In the genomic region with DNA sequence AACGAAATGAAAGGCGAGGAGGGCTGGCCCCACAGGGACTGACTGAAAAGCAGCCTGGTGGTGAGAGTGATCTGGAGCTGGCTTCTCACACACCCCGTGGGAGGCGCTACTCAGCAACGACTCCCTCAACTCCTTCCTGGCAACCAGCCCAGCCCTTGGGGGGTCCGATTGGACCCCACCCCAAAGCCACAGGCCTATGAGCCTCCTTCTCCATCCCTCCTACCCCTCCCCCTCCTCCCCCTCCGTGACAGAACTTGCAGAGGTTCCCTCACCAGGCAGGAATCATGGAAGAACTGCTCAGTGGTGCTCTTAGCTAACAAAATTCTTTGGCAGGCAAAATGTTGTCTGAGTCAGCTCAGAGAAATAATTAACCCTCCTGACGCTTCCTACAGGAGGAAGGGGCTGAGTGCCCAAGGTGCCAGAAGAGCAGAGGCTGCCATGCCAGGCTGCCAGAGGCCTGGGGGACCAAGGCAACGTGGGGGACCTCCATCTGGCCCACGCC, we compare ENCODE assay signal across 11 mouse cellular contexts. TPM values are rescaled to one million over a fixed set of nuclear protein-coding genes. Genes with fewer than 3 reads are reported as not detected.
A peak's percentile ranks its signal among the peaks of the same experiment; 100 is the strongest.
DNase-seq lines count a peak whose midpoint lies in the region; ATAC-seq and TF ChIP-seq lines count a peak whose summit lies in the region.
"Had no signal": no experiment of that assay in that cellular context is flagged by ENCODE, and none has a peak within 500 bp of the region (broad histone marks: within the 10 kb centered on the region; RNA-seq: fewer than 3 reads in every experiment).

No protein-coding gene starts in this region.

- no peak overlapping the region for H3K4me3 ChIP-seq in gastrocnemius, adult 2 months
- no peak overlapping the region for H3K4me3 ChIP-seq in hindbrain, embryonic 15.5 days
- H3K4me3 ChIP-seq in limb, embryonic 15.5 days: no peak overlapping the region
- H3K4me3 ChIP-seq: erythroblast, embryonic 14.5 days; megakaryocyte, embryonic 14.5 days had no signal

- H3K4me2 ChIP-seq in hindbrain, embryonic 15.5 days: peak overlapping the region; percentile 25; the same call in 1 of the 2 replicates
- H3K4me2 ChIP-seq in limb, embryonic 15.5 days: peak overlapping the region; percentile 17; the same call in 1 of the 2 replicates

- TF ChIP-seq CTCF in gastrocnemius, adult 2 months (IDR thresholded peaks at IDR 0.05): no peak

- ATAC-seq in hindbrain, embryonic 15.5 days (ENCODE audit: low FRiP score, low read depth): peak; percentile 65
- peak; percentile 53; the same call in 1 of the 2 replicates for ATAC-seq in limb, embryonic 15.5 days (ENCODE audit: insufficient number of reproducible peaks, low FRiP score, low TSS enrichment, low read depth)
- ATAC-seq in CD4-positive, CD25-positive, alpha-beta regulatory T cell, adult 4 months: no peak

- no peaks in the 10 kb centered on the region for H3K36me3 ChIP-seq in hindbrain, embryonic 15.5 days
- H3K36me3 ChIP-seq in limb, embryonic 15.5 days: no peaks in the 10 kb centered on the region

- H3K27me3 ChIP-seq in hindbrain, embryonic 15.5 days: no peaks in the 10 kb centered on the region
- H3K27me3 ChIP-seq in limb, embryonic 15.5 days: no peaks in the 10 kb centered on the region
- H3K27me3 ChIP-seq: CH12.LX had no signal

- no peaks in the 10 kb centered on the region for H3K9me3 ChIP-seq in hindbrain, embryonic 15.5 days
- H3K9me3 ChIP-seq in limb, embryonic 15.5 days: no peaks in the 10 kb centered on the region
- H3K9me3 ChIP-seq: megakaryocyte, embryonic 14.5 days had no signal

- H3K27ac ChIP-seq in gastrocnemius, adult 2 months: no peak overlapping the region
- peak overlapping the region; percentile 29; the same call in 1 of the 2 replicates for H3K27ac ChIP-seq in hindbrain, embryonic 15.5 days (replicated peaks)
- H3K27ac ChIP-seq in limb, embryonic 15.5 days: peak overlapping the region; percentile 69

- 8% methylated on average over 10 of the region's 10 CpGs for WGBS in hindbrain, embryonic 15.5 days
- 14% methylated on average over 10 of the region's 10 CpGs for WGBS in limb, embryonic 15.5 days

- DNase-seq in gastrocnemius, adult 2 months: peak; percentile 46
- no peak for DNase-seq in gastrocnemius, adult 18-20 months (ENCODE audit: low spot score)
- DNase-seq in thymus, postnatal 0 days (ENCODE audit: low spot score): peak; percentile 11
- no peak for DNase-seq in thymus, postnatal 10 days (ENCODE audit: low spot score in 2 of 2)
- DNase-seq in layer of hippocampus, postnatal 25 days (ENCODE audit: extremely low spot score in 1 of 2, low spot score in 1 of 2): no peak

- intact Hi-C loops in gastrocnemius, adult 2 months (cut with DNase I): no loop called here

- H3K9ac ChIP-seq in hindbrain, embryonic 15.5 days: no peak overlapping the region
- H3K9ac ChIP-seq in limb, embryonic 15.5 days: no peak overlapping the region

- peaks cover 25% of the 10 kb centered on the region for H3K4me1 ChIP-seq in hindbrain, embryonic 15.5 days (replicated peaks)
- H3K4me1 ChIP-seq in limb, embryonic 15.5 days: peaks cover 47% of the 10 kb centered on the region

RNA-seq across cellular contexts. Expression of a gene that starts 29.2 kb away (rescaled TPM):
- 10 to 100 TPM; 41.1 to 44.9 TPM for total RNA-seq in gastrocnemius, adult 2 months (2021)
- 10 to 100 TPM; 43.1 to 44.7 TPM for total RNA-seq in gastrocnemius, adult 18-20 months (2021)
- 274 and 279 TPM in 2 replicates for polyA plus RNA-seq in thymus, postnatal 0 days (2015; fragmentation: Nextera tagmentation; extraction: Ambion mirVana)
- 121 and 127 TPM in 2 replicates for polyA plus RNA-seq in hindbrain, embryonic 15.5 days (2015; fragmentation: Nextera tagmentation; extraction: Ambion mirVana)
- 155 and 163 TPM in 2 replicates for polyA plus RNA-seq in limb, embryonic 15.5 days (2015; fragmentation: Nextera tagmentation; extraction: Ambion mirVana)
- polyA plus RNA-seq in CD4-positive, CD25-positive, alpha-beta regulatory T cell, adult 4 months (2017; shearing (Covaris generic)): 100 to 1,000 TPM; 114 to 148 TPM
- total RNA-seq in layer of hippocampus, postnatal 25 days (2021): 10 to 100 TPM; 61.7 to 71.3 TPM

Comparison
In these comparisons a context has a peak if more than half of its experiments do, and no peak if none do; other contexts are left out.
1. DNase-seq: peak in gastrocnemius, adult 2 months (single experiment) and thymus, postnatal 0 days (single experiment); none in gastrocnemius, adult 18-20 months (single experiment), thymus, postnatal 10 days (0 of 2) and layer of hippocampus, postnatal 25 days (0 of 2).